Mouse (Mus musculus) NIH3T3 (cell line): ENCODE data around the gene Arfip1.
"Not testable (repeated sequence)": the region's sequence is repeated elsewhere in the genome, so short reads cannot be mapped to it uniquely, and the experiment has no call there.

Experiments
- DNase-seq: peaks from one replicate; pipeline ENCODE4 v3.0.0-alpha.2; 2012; ENCODE audit warnings: low read depth

Gene Arfip1

DNA sequence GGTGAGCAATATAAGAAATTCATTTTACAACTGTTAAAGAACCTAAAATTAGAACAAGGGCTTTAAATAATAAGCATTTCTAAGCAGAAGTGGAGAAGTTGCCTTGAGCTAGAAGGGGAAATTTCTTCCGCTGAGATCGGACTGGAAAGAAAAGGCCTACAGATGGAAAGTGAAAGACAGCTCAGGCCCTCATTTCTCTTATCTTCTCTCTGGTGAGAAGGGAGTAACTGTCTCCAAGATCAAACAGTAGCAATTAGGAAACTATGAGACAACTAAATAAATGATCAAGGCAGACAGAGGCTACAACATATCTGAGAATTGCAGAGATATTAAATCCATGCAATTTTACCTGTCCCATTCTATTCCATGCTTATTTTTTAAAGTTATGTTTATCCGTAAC is 11.9 kb downstream of the Arfip1 start:
- DNase-seq, result no peak

DNA sequence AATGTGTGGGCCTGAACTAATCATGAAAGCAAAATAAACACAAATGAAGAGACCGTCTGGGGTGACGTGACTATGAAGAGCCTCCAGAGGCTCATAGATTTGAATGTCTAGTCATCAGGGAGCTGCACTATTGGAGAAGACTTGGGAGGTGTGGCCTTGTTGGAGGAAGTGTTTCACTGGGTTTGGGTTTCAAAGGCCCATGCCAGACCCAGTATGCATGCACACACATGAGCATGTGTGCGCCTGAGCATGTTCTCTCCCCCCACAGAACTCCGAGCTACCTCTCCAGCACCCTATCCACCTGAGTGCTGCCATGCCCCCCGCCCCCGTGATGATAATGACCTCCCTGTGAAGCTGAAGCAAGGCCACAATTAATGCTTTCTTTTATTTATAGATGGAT is 12.8 kb downstream of the Arfip1 start:
- no peak for DNase-seq

DNA sequence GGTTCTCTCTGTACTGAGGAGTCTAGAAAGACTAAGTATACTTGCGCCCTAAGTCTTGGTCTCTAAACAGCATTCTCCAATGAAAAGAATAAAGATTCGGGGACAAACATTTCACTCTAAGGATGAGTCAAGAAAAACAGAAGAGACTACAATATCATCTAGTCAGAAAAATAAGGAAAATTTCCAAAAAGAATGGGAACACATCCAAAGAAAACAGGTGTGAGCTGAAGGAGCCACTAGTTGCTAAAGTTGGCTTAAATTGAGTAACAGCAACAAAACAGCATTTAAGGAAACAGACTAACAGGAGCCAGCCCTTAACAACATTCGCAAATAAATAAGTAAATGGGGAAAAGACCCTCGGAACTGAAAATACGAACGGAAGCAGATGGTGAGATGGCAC is 13.9 kb downstream of the Arfip1 start:
- DNase-seq, result peak; percentile 42

DNA sequence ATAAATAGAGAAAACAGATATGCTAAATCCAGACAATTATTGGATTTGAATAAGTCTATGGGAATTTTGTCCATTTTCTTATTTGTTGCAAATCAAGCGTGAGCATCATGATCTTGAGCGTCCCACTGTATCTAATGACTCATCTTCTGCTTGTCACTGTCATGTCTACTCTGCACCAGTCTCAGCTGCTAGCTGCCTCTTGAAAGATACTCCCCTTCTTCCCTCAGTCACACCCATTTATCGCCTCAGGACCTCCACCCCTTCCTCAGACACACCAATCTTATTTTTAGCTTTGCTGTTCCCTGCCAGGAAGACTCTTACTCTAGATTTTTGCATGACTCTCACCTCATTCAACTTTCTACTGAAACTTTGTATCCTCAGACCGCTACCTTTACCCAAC is 19.0 kb downstream of the Arfip1 start:
- no peak for DNase-seq

DNA sequence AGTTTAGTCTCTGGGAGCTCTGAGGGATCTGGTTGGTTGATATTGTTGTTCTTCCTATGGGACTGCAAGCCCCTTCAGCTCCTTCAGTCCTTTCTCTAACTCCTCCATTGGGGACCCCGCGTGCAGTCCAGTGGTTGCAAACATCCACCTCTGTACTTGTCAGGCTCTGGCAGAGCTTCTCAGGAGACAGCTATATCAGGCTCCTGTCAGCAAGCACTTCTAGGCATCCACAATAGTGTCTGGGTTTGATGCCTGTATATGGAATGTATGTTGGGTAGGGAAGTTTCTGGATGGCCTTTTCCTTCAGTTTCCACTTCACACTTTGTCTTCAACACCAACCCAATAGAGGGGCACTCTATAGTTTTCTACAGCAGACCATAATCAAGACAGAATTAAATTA is 19.5 kb downstream of the Arfip1 start:
- DNase-seq, result not testable (repeated sequence)

DNA sequence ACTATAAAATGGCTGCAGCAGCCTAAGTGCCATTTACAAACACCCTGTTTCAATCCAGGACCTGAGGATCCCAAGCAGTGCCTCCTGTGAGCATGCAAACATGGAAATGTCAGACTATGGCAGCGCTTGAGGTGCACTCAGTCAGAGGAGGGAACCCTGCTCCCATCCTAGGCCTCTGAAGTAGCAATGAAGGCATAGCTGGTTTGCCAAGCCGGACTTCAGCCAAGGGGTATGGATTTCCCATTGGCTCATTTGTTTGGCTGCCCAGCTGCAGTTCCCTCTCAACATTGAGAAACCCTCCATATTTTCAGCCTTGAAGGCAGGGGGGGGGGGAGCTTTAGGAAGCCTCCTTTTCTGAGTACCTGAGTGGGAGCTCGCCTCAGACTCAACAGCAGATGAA is 24.1 kb downstream of the Arfip1 start:
- no peak for DNase-seq

DNA sequence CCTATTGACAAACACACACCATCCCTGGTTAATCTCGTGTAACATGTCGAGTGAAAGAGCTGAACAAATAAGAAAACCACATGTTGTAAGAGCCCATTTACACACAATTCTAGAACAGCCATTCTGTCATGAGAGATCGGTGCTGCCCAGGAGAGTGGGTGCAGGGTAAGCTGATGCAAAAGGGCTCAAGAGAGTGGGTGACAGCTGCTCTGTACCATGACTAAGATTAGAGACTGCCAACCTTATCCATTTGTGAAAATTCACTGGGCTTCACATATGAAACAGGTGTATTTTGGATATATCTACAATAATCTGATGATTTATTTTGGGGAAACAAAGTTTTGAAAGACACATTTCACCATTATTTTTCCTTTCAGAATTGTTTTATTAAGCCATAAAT is 26.6 kb downstream of the Arfip1 start:
- no peak for DNase-seq

DNA sequence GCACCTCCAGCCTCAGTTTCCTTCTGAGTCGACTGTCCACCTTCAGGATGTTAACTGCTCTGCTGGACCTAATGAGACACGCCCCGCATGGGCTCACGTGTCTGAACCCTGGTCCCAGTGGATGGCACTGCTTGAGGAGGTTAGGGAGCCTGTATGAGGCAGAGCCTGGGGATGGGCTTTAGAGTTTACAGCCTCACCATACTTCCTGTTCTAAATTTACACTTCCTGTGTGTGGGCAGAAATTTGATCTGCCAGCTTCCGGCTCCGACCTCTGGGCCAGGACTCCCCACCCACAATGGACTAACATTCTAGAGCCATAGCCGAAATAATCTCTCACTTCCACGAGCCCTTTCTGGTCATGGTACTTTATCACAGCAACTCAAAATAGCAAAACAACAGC is 35.2 kb downstream of the Arfip1 start:
- DNase-seq, result no peak

DNA sequence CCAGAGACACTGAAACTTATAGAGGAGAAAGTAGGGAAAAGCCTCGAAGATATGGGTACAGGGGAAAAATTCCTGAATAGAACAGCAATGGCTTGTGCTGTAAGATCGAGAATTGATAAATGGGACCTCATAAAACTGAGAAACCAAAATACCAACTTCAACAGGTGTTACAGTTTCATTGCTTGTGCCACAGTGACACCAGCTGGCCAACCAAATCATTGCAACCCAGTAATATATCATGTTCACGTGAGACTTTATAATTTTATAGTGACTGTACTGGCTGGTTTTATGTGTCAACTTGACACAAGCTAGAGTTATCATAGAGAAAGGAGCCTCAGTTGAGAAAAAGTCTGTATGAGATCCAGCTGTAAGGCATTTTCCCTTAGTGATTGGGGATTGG is 40.0 kb downstream of the Arfip1 start:
- DNase-seq, result peak; percentile 82

DNA sequence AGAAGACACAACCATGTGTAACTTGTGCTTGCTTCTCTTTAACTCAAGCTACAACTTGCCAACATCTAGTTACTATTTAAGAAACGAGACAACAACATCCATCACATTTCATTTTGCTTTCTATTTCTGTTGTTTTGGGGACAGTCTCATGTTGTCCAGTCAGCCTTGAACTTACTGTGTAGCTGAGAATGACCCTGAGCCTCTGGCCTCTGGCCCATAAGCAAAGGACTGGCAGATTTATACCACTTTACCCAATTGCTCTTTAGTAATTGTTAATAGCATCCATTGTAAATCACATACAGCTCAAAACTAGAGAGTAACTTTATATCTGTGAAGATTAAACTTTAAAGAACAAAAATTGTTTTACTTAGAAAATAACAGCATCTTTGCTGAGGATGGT is 40.5 kb downstream of the Arfip1 start:
- DNase-seq, result no peak

DNA sequence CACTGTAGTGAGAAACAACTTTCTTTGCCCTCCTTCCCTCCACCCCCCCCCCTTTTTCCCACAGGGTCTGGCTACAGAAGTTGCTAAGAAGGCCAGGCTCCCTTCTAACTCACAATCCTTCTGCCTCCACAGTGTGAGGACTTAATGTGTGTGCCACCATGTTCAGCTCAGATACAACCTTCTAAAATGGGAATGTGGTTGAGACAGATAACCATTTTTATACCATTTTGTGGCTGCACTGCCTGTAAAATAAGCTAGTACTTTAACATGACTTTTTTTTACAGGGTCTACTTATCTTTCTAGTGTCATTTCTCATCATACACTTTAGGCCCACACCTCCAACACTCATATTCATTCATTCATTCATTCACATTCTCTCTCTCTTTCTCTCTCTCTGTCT is 41.8 kb downstream of the Arfip1 start:
- no peak for DNase-seq

DNA sequence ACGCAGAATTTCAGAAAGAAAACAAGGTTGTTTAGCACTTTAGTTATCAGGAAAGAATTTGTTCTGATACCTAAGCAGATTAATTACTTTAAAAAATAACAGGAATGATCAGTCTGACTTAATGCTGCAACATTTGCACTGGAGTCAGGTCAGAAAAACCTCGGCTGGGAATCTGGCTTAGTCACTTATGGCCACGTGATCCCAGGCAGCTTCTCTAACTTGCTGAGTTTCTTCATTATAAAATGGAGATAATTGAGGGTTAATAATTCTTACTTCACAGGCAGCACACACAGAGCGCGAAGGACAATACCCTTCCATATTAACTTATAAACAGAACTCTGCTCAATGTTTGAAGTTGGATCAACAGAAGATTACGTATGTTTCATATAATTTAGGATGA is 45.4 kb downstream of the Arfip1 start:
- DNase-seq, result peak; percentile 48

DNA sequence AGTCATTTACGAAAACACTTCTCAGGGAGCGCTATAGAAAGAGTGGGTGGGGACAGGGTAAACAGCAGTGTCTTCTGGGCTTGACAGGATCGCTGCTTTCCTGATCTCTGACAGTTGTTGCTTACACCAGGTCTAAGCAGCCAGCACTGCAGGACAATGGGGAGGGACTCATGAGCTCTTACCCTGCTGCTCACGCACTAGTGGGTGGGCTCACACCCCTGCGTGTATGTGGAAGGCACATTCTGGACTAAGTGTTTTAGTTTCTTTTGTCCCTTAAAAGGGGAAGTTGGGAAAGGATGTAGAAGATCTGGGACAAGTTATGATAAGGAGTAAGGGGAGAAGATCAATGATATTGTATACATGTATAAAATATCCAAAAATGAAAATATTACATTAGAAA is 49.2 kb downstream of the Arfip1 start:
- DNase-seq, result no peak

DNA sequence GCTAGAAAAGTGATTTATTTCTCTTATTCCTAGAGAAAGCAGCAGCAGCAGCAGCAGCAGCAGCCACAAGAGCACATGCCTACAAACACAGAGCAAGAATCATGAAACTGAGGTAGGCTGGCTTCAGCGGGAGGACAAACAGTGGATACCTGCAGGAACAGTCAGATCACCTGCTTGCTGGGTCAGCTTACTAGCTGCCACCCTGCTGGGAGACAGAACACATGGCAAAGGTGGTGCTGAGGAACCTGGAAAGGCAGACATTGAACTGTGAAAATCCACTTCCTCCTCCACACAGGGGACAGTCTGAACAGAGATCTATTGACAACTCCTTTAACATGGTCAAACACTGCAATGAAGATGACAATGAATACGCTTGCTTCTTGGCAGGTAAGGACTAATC is 53.4 kb downstream of the Arfip1 start:
- no peak for DNase-seq

DNA sequence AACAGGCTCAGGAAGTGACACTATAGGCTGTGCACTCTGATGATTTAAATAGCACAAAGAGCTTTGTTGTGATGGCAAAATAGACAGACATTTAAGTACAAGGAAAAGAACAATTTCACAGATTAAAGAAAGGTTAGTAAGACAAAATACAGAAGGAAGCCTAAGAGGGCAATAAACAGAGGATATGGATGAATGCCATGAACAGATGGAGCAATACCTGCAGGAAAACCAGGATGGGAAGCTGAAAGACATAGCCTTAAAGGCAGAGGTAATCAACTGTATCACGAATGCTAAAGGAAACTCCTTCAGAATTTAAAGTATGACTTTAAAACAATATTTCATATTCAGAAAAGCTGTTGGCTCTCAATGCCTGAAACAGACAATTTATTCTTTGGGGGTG is 57.5 kb downstream of the Arfip1 start:
- DNase-seq, result no peak

DNA sequence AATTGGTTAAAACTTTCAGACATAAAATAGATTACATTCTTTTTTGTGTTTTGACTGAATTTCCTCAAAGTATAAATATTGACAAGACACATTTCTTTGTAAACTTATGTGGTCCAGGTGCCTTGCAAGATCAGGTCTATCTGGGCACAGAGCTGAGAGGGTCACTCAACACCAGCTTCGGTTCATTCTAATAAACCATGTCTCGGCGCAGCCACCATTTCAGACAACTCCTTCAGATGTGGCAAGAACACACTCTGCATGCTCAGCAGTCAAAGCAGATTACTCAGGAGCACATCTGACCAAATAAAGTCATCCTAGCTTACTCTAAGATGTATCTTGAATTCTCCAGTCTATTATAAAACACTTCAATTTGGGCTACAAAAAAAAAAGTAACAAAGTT is 66.3 kb downstream of the Arfip1 start:
- DNase-seq, result no peak

DNA sequence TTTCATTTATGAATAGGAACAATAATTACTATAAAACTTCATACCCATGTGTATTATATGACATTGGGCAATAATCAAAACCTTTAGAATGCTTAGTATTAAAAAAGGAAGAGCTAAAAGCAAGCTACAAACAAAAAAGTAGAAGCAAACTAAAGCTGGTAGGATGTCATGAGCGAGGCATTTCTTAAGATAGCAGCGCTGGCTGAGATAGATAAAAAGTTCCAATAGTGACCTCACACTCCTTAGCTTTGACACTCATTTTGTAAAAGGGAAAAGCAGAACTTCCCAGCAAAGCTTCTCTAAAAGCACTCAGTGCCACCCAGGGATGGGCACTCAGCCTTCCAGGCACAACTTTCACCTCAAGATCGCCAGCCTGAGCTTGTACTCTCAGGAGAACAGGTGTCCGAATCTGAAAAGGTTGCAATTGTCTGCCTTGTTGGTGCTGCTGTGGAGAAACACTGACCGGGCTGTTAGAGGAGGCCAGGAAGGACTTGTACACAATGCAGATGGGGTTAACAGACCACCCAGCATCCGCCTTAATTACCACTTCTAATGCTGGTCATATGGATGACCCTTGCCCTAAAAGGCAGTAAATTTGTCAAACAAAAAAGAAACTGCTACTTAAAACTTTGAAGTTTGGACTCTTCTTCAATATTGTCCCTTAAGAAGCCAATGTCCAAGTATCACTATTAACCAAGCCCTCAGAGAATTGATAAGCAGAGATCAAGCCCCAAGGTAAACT is 69.5 kb downstream of the Arfip1 start:
- DNase-seq, result no peak

DNA sequence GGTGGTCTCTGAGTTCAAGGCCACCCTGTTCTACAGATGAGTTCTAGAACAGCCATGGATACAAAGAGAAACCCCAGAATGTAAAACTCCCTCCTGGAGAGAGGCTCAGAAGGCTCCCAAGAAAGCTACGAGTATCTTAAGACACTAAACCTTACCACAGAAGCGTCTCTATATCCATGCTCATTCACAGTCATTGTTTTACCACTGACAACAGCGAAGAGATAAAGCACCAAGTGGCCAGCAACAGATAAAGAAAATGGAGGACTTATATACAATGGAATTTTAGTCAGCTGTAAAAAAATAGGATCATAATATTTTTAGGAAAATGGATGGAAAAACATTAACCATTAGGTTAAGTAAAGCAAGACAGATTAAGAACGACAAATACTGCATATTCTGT is 77.2 kb downstream of the Arfip1 start:
- no peak for DNase-seq

DNA sequence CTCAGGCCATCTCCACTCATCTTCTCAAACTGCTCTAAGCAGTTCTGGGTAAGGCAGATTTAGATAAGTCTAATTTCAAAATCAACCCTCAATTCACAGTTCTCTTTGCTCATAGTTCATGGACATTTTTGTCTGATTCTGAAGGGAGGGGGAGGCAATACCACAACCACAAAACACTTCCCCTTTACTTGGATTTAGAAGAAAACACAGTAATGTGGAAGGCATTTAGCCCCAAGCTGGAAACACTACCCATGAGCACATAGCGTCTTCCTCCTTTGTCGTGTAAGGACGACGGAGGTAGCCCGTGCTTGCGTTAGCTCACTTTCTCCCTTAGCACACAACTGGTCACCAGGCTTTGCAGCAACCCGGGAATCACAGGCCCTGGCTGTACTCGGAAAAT is 78.1 kb downstream of the Arfip1 start:
- no peak for DNase-seq

DNA sequence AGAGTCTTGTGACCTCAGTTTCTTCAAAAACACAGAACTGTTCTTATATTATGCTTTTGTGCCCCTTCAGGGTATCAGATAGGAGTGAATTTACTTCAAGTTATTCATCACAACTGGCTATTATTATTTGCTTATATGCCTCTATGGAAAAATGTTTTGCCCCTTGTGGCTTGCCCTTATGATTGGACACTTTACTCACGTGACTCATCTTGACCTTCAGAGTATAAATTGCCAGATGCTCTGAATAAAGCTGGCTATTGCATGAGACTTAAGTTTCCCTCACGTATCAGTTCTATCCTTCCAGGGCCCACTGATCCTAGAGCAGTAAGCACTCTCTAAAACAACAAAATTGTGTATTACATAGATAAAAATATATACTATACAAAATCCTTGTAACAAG is 80.3 kb downstream of the Arfip1 start:
- DNase-seq, result peak; percentile 70

DNA sequence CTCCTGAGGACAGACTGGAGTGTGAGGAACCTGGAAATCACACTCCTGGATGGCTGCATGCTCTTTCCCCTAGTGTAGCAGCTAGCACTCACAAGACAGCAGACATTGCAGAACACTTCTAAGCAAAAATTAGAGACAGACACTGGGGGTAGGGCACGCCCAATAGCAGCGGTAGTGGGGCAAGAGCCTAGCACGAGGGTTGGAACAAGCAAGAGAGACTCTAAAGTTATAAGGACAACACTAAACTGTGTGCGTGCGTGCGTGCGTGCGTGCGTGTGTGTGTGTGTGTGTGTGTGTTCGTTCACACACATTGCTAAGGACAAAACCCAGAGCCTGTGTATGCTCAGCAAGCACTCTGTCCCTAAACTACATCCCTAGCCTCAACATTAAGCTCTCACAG is 81.9 kb downstream of the Arfip1 start:
- no peak for DNase-seq

DNA sequence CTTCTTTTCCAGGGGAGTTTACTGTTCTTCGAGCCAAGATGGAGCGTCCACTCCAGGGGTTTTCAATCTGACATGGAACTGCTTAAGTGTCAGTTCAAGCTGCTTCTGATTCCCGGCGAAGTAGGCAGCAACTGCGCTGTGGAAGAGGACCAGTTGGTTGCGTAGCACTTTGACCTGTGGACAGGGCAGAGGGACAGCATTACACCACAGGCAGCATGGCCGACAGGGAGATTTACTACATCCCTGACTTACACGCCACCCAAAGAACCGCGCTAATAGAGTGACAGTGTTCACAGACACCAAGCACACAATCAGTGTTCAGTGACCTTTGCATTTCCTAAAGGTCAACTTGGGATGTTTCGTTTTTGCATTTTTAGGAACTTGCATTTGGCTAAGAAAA is 84.7 kb downstream of the Arfip1 start:
- no peak for DNase-seq

DNA sequence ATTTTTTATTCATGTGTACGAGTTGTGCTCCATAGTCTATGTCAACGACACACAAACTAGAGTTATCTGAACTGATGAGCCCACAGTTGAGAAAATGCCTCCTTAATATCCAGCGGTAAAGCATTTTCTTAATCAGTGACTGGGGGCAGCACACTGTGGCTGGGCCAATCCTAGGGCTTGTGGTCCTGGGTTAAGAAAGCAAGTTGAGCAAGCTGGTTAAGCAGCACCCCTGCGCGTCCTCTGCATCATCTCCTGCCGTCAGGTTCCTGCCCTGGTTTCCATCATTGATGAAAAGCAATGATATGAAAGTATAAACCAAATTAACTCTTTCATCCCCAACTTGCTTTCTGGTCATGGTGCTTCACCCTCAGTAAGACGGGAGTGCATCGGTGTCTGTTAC is 89.8 kb downstream of the Arfip1 start:
- no peak for DNase-seq

DNA sequence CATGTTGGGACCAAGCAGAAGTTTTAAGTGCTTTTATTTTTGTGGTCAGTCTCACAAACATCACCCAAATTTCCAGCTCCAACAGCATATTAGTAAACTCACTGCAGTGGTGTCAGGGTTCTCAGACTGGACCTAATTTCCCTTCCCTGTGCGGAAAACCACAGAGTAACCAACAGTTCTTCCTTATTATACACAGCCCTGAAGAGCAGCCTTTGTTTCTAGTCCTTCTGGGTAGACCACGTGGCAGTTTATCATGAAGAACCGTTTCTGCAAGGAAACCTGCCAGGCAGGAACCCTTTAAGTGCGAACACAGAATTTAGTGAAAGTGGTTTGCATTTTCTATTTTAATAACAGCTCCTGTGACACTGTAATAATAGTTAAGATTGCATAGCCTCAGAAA is 90.3 kb downstream of the Arfip1 start:
- no peak for DNase-seq

DNA sequence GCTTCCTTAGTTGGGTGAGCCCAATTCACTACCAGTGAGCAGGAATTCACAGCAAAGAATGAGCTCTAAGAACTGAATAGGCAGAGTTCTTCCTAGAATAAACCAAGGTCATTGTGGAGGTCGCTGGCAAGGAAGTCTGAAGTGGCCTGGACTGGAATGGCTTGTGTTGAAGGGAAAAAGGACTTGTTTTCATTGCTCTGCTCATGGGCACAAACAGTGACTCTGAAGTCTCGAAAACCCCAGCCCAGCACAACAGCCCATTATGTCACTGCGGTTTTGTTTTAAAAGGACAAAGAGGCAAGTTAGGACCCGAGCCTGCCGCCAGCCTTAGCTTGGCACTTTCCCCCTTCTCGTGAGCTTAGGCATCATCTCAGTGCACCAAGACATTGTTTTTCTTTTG is 93.7 kb downstream of the Arfip1 start:
- DNase-seq, result no peak
